Comparison of ENCODE assay signal across 16 mouse cellular contexts in the genomic region with DNA sequence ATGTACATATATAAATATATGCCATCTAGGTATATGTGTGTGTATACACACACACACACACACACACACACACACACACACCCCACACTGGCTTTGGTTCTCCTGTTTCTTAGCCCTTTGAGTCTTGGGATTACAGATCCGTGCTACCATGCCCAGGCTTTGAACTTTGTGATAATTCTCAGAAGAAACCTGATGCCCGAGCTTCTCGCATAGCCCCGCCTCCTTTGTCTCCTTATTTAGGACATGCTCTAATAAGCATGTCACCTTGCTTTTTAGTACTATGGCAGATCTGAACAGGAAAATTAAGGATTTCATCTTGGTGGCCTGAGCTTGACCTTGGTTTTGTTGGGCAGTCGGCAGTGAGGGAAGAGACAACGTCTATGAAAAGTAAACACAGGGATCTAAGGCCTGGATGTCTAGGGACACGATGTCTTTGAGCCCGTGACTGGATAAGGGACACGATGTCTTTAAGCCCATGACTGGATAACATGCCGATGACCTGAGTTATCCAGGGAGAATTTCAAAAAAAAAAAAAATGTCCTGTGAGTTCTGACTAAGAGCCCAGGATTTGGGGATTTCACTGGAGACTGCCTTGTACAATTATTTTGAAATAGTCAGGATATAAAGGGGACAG. TPM values are rescaled to one million over a fixed set of nuclear protein-coding genes. Genes with fewer than 3 reads are reported as not detected.
DNase-seq lines count a peak whose midpoint lies in the region; ATAC-seq and TF ChIP-seq lines count a peak whose summit lies in the region.
"Had no signal": no experiment of that assay in that cellular context is flagged by ENCODE, and none has a peak within 500 bp of the region (broad histone marks: within the 10 kb centered on the region; RNA-seq: fewer than 3 reads in every experiment).

No protein-coding gene starts in this region.

- no peak overlapping the region for H3K4me3 ChIP-seq in kidney, embryonic 15.5 days (replicated peaks)
- no peak overlapping the region for H3K4me3 ChIP-seq in embryonic facial prominence, embryonic 14.5 days (ENCODE audit: low read depth, low read length)
- no peak overlapping the region for H3K4me3 ChIP-seq in thymus, adult 2 months (ENCODE audit: control insufficient read depth, insufficient read depth, low read length)
- H3K4me3 ChIP-seq: hindbrain, embryonic 12.5 days; limb, embryonic 10.5 days; megakaryocyte, embryonic 14.5 days; neural tube, embryonic 12.5 days had no signal

- 29% methylated on average over 10 of the region's 10 CpGs for WGBS in kidney, embryonic 15.5 days
- 34% methylated on average over 10 of the region's 10 CpGs for WGBS in embryonic facial prominence, embryonic 14.5 days
- WGBS in thymus, adult 2 months, result 92% methylated on average over 10 of the region's 10 CpGs

- TF ChIP-seq CTCF in thymus, adult 2 months (IDR thresholded peaks at IDR 0.05; ENCODE audit: borderline replicate concordance, control insufficient read depth, extremely low read depth, insufficient read depth, low read length, poor library complexity), result no peak

- DNase-seq in adrenal gland, adult (ENCODE audit: inconsistent age in 2 of 2, low spot score in 1 of 2), result peak; percentile 53 to 72
- no peak for DNase-seq in adrenal gland, postnatal 4 days (ENCODE audit: low spot score in 2 of 2)
- no peak for DNase-seq in kidney, adult 11 months
- DNase-seq in 3T3-L1 (ENCODE audit: low read depth, low spot score), result peak; percentile 62
- peak; percentile 76 for DNase-seq in embryonic facial prominence, embryonic 14.5 days (ENCODE audit: low spot score)
- DNase-seq in thymus, adult 2 months, result no peak
- no peak for DNase-seq in natural killer cell, adult 2 months (ENCODE audit: low spot score in 2 of 2)
- DNase-seq: cerebellum, adult 2 months; layer of hippocampus, postnatal 36 days had no signal

- no peaks in the 10 kb centered on the region for H3K9me3 ChIP-seq in kidney, embryonic 15.5 days (replicated peaks)
- H3K9me3 ChIP-seq in embryonic facial prominence, embryonic 14.5 days (ENCODE audit: control insufficient read depth, low read length), result no peaks in the 10 kb centered on the region
- H3K9me3 ChIP-seq: hindbrain, embryonic 12.5 days; limb, embryonic 10.5 days; megakaryocyte, embryonic 14.5 days; neural tube, embryonic 12.5 days had no signal

- H3K36me3 ChIP-seq in kidney, embryonic 15.5 days, result no peaks in the 10 kb centered on the region
- H3K36me3 ChIP-seq in embryonic facial prominence, embryonic 14.5 days (ENCODE audit: control insufficient read depth, insufficient read depth, low read length), result no peaks in the 10 kb centered on the region
- H3K36me3 ChIP-seq in thymus, adult 2 months (ENCODE audit: control insufficient read depth, insufficient read depth, low read length), result no peaks in the 10 kb centered on the region
- H3K36me3 ChIP-seq: hindbrain, embryonic 12.5 days; limb, embryonic 10.5 days; neural tube, embryonic 12.5 days had no signal

- no peak overlapping the region for H3K9ac ChIP-seq in kidney, embryonic 15.5 days
- no peak overlapping the region for H3K9ac ChIP-seq in embryonic facial prominence, embryonic 14.5 days (ENCODE audit: low read depth, low read length)
- H3K9ac ChIP-seq: hindbrain, embryonic 12.5 days; neural tube, embryonic 12.5 days had no signal

- no peak for ATAC-seq in kidney, embryonic 15.5 days (replicated peaks; ENCODE audit: low FRiP score)
- ATAC-seq in embryonic facial prominence, embryonic 14.5 days (ENCODE audit: low read depth), result no peak; the same call in 1 of the 2 replicates
- ATAC-seq: midbrain, embryonic 16.5 days; Patski had no signal

- peak overlapping the region; percentile 34; the same call in 1 of the 2 replicates for H3K27ac ChIP-seq in kidney, embryonic 15.5 days
- H3K27ac ChIP-seq in embryonic facial prominence, embryonic 14.5 days (replicated peaks; ENCODE audit: low read depth, low read length), result no peak overlapping the region
- no peak overlapping the region for H3K27ac ChIP-seq in thymus, adult 2 months (ENCODE audit: control insufficient read depth, insufficient read depth, low read length)
- H3K27ac ChIP-seq: hindbrain, embryonic 12.5 days; limb, embryonic 10.5 days; neural tube, embryonic 12.5 days had no signal

- peaks cover 62% of the 10 kb centered on the region for H3K4me1 ChIP-seq in kidney, embryonic 15.5 days
- peaks cover 34% of the 10 kb centered on the region for H3K4me1 ChIP-seq in embryonic facial prominence, embryonic 14.5 days (ENCODE audit: control insufficient read depth, insufficient read depth, low read length)
- no peaks in the 10 kb centered on the region for H3K4me1 ChIP-seq in thymus, adult 2 months (replicated peaks; ENCODE audit: control insufficient read depth, insufficient read depth, low read length)
- H3K4me1 ChIP-seq: neural tube, embryonic 12.5 days had no signal

- H3K27me3 ChIP-seq in kidney, embryonic 15.5 days, result no peaks in the 10 kb centered on the region
- H3K27me3 ChIP-seq in embryonic facial prominence, embryonic 14.5 days (replicated peaks; ENCODE audit: control insufficient read depth, insufficient read depth, low read length), result no peaks in the 10 kb centered on the region
- H3K27me3 ChIP-seq in thymus, adult 2 months (ENCODE audit: control insufficient read depth, insufficient read depth, low read length), result no peaks in the 10 kb centered on the region
- H3K27me3 ChIP-seq: hindbrain, embryonic 12.5 days; neural tube, embryonic 12.5 days; Patski had no signal

- TF ChIP-seq POLR2A in thymus, adult 2 months (IDR thresholded peaks at IDR 0.05; ENCODE audit: control insufficient read depth, extremely low read depth, insufficient read depth, low read length, poor library complexity), result no peak

- no peak overlapping the region for H3K4me2 ChIP-seq in kidney, embryonic 15.5 days
- H3K4me2 ChIP-seq in embryonic facial prominence, embryonic 14.5 days (ENCODE audit: low read depth, low read length), result no peak overlapping the region
- H3K4me2 ChIP-seq: hindbrain, embryonic 12.5 days; neural tube, embryonic 12.5 days had no signal

RNA-seq across cellular contexts. Expression of a gene that starts 15.0 kb away (rescaled TPM):
- 10 to 100 TPM; 28.6 to 34.2 TPM for total RNA-seq in adrenal gland, postnatal 4 days (2021)
- polyA plus RNA-seq in kidney, embryonic 15.5 days (2015; fragmentation: Nextera tagmentation; extraction: Ambion mirVana), result 7.1 and 9.8 TPM in 2 replicates
- polyA plus RNA-seq in embryonic facial prominence, embryonic 14.5 days (2014; fragmentation: Nextera tagmentation; extraction: Ambion mirVana), result 7.0 and 7.8 TPM in 2 replicates
- polyA plus RNA-seq in thymus, adult 2 months (2012; rRNA removed), result 6.8 and 9.8 TPM in 2 replicates

Comparison
In these comparisons a context has a peak if more than half of its experiments do, and no peak if none do; other contexts are left out.
1. DNase-seq: peak in adrenal gland, adult (2 of 2), 3T3-L1 (single experiment) and embryonic facial prominence, embryonic 14.5 days (single experiment); none in adrenal gland, postnatal 4 days (0 of 2), kidney, adult 11 months (single experiment), thymus, adult 2 months (single experiment) and natural killer cell, adult 2 months (0 of 2).